Mouse (Mus musculus) G1E (cell line): ENCODE results near the gene Gca.

Experiments used
- CTCF ChIP-seq: IDR thresholded peaks from 2 replicates; pipeline ENCODE4 v1.5.1; 2012; ENCODE audit warnings: low read depth, low read length, inconsistent platforms, mixed read lengths
- GATA1 ChIP-seq: IDR thresholded peaks from 2 replicates; pipeline ENCODE4 v1.6.1; 2012; ENCODE audit warnings: borderline replicate concordance, low read length, inconsistent platforms, mixed read lengths
- POLR2AphosphoS5 ChIP-seq: IDR thresholded peaks from 2 replicates; pipeline ENCODE4 v1.6.1; 2012; ENCODE audit warnings: low read depth, low read length, inconsistent platforms; ENCODE audit not compliant: insufficient replicate concordance

- TF ChIP-seq CTCF (no peak), POLR2AphosphoS5 (no peak), GATA1 (no peak)
Observed at GRCm38 (mm10) chr2:62681667-62682066, 17.6 kb downstream of the Gca start.
